Mouse (Mus musculus) kidney, adult 8-10 months (tissue): ENCODE results near the gene Rtn3.

Source experiments
- DNase-seq, 2 experiments: peaks; one replicate each; pipeline ENCODE4 v3.0.0; 2022

The Rtn3 gene

GRCm38 (mm10) chr19:7484076-7484475 is 995 bp upstream of the Rtn3 start:
- DNase-seq, result no peak

DNA sequence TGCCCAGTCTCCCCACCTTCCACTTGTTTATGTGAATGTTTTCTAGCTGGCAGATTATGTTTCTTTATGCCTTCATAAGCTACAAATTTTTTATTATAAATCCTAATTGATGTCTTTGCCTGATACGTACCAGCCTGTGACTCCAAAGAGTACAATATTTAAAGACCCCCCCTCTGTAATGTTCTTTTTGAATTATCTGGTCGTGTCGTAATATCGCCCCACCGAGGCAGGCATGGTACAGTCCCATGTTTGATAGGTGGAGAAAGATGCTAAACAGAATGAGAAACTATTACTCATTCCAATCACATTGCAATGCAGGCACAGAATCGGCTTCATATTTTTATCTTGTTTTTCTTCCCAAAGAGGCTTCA is 416 bp upstream of the Rtn3 start:
- no peak for DNase-seq

DNA sequence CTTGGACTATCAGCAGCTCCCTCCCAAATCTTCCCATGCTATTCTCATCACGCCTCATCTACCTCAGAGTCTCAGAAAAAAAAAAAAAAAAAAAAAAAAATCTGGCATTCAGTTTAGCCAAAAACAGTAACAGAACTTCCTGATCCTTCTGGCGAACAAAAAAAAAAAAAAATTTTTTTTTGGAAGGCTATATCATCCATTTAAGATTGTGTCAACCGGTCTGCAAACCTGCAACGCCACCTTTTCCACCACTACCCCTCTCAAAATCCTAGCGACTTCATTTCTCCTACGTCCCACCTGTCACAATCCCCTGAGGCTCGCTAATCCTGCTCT is 849 bp downstream of the Rtn3 start:
- no peak for DNase-seq

DNA sequence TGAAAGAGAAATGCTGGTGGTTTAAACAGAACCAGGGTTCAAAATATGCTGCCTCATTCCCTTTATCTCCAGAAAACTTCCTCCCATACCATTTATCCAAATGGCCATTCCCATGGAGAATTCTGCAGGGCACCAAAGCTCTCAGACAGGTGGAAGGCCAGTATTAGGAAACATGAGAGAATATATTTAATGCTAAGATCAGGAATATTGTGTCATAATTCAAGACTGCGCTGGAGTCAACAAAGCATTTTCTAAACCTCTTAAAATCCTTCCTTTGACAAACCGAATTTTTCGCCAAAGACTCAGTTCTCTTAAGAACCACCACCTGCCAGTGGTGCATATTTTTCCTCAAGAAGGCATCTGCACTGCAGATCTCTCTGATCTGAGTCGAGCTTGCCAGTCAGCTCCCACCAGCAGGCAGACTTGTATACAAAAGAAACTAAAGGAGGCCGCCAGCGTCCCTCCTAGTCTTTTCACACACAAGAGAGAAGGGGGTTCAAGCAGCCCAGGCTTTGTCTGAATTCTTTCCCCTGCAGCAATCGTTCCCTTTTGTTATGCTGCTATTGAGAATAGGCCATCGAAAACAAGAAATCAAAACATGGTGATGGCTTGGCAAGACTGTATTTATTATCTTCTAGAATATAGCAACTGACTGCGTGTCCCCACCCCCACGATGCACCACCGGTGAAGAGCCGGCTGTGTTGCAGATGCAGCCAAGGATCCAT is 1.4 kb downstream of the Rtn3 start:
- no peak for DNase-seq

- DNase-seq, result no peak
Observed at GRCm38 (mm10) chr19:7479751-7480248, 3.3 kb downstream of the Rtn3 start.

GRCm38 (mm10) chr19:7470643-7471042 is 12.4 kb downstream of the Rtn3 start:
- DNase-seq, result no peak

GRCm38 (mm10) chr19:7467915-7468314 is 15.2 kb downstream of the Rtn3 start:
- no peak for DNase-seq

- no peak for DNase-seq
Observed at GRCm38 (mm10) chr19:7459370-7459769, 23.7 kb downstream of the Rtn3 start.

- DNase-seq, result peak in 1 of 2 experiments; percentile 33
Observed at GRCm38 (mm10) chr19:7458901-7459300, 24.2 kb downstream of the Rtn3 start.

GRCm38 (mm10) chr19:7456803-7457202 is 26.3 kb downstream of the Rtn3 start:
- DNase-seq, result no peak

DNA sequence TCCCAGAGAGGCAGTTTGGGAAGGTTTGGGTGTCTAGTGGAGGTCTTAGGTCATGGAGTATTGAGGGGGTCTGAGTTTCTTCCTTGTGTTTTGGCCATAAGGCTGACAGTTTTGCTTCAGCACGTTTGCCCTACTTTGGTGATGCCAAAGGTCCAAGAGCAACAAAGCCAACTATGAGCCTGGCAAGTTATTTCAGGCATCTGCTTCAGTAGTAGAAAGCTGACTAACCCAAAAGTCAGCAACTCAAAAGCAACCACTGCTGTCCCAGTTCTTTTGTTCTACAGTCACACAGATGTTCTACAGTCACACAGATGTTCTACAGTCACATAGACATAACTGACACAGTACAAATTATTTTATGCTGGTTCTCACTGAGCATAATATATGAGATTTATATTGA is 37.5 kb downstream of the Rtn3 start:
- DNase-seq, result no peak

DNA sequence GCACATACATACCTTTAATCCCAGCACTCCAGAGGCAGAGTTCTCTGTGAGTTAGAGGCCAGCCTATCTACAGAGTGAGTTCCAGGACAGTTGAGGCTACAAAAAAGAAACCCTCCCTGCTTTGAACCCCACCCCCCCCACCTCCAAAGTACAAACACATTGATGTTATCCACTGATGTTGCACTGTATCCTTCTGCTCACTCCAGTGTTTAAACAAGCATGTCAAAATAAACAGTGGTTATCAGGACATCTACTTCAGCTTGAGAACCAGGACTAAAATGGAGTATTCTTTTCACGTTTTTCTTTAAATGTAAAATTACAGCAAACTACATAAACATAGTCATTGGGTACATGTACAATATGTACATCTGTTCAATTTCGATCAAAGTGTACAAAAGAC is 38.0 kb downstream of the Rtn3 start:
- DNase-seq, result no peak

DNA sequence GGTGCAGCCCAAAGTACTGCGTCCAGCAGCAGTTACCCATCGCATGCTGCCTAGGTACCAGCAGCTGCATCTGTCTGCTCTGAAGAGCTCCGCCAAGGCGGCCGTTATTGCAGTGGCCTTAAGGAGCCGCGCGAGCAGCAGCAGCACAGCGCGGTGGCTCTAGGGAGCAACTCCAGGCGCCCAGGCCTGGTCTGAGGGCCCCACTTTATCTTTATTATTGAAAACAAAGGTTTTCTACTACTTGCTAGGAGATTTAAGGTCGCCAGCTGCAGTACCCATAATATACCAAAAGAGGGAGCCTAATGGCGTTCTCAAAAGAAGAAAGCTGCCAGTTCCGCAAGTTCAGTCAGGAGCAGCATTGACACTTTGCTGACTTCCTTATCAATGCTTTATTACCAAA is 41.6 kb downstream of the Rtn3 start:
- peak in 1 of 2 experiments; percentile 69 for DNase-seq

- DNase-seq, result no peak
Observed at GRCm38 (mm10) chr19:7438295-7438694, 44.8 kb downstream of the Rtn3 start.

GRCm38 (mm10) chr19:7436061-7436970 is 46.8 kb downstream of the Rtn3 start:
- DNase-seq, result peak in 1 of 2 experiments; percentile 41

GRCm38 (mm10) chr19:7434887-7435286 is 48.2 kb downstream of the Rtn3 start:
- no peak for DNase-seq

DNA sequence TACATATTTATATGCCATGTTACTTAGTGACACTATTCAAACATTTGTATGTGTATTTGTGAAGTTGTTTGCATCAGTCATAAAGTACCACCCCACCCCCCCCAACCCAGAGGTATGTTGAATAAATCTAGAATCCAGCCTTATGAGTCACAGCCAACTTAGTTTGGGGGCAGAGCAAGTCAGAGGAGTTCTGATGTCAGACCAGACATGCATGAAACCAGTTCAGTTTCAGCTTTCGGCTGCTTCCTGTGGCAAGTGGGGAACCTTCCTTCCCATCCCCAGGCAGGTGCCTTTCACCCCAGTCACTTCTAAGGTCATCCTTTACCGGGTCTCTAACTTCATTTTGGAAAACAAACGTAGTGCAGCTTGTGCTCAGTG is 57.7 kb downstream of the Rtn3 start:
- no peak for DNase-seq

DNA sequence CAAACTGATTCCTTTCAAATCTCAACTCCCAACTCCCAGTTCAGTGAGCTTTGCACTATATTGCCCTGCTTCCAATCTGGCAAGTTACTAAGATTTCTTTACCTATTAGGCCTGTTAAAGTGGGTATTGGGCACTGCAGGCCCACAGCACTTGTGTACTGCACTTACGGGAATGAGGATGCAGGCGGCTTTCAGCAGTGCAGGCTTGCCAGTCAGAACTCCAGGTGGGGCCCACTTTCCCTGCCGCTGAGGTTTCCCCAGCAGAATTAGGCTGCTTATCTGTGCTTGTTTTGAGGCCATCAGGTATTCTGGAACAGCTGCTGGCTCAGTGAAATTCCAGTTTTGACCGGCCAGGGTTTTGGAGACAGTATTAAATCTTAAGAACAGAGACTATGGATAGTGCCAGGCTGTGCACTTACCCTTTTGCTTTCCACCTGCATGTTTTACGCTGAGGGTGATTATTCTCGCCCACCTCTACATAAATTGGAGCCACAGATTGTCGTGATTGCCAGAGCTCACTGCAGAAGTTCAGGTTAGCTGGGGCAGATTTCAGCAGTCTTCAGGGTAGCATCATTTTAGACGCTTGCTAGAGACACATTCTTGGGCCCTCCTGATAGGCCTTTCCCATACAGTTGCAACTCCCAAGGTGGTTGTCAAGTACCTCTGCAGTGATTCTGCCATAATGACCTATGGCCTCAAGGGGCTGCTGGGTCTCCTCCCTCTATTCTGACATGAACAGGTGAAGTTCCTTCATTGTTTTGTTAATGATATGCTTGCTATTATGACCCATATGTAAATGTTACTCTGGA is 58.3 kb downstream of the Rtn3 start:
- DNase-seq, result no peak

DNA sequence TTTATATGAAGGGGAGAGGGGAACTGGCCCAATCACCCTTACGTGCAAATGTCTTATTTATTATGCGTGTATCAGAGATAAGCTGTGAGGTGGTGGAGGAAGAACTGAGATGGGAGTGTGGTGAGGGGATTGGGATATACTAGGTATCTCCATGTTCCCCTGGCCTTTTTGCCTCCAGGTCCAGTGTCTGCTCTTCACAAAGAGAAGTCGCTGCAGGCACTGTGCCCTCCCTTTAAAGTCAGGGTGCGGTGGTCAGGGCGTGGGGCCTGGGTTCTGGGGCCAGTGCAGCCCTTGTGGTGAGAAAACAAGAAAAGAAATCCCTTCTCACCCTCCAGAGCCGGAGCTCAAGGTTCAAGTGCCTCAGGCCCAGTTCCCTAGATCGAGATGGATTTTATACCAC is 59.0 kb downstream of the Rtn3 start:
- DNase-seq, result no peak

- no peak for DNase-seq
Observed at GRCm38 (mm10) chr19:7423656-7424030, 59.4 kb downstream of the Rtn3 start.

DNA sequence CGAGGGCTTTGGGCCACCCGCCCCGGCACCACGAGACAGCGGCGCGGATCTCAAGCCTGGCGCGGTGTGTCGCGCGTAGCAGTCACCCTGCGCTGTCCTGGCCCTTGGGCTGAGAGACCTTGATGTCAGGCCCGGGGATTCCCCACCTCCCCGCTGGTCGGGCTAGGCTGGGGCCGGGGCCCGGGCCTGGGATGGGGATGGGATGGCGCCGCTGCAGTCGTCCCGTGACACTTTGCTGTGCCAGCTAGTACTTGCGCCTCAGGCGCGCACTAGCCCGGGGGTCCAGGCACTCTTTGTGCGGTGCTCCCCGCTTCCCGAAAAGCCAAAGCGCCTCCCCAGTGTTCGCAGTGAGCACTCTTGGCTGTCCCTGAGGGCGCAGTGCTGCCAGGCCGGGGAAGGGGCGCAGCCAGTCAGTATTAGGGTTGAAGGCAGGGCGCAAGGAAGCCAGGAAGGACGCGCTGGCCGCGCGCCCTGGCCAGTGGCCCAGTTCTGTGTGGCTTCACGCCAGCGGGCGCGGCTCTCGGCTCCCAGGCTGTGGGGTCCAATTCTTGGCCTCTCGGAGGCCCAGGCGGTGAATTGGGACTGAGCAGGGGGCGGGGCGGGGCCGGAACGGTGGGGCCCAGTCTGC is 59.9 kb downstream of the Rtn3 start:
- DNase-seq, result peak; percentile 91 to 93

DNA sequence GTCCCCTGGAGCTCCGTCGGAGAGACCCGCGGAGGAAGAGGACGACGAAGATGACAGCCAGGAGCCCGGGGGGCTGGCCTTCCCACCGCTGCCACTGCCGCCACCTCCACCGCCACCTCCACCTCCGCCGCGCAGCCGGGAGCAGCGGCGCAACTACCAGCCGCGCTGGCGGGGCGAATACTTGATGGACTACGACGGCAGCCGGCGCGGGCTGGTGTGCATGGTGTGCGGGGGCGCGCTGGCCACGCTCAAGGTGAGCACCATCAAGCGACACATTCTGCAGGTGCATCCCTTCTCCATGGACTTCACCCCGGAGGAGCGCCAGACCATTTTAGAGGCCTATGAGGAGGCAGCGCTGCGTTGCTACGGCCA is 60.4 kb downstream of the Rtn3 start:
- no peak for DNase-seq
